Mouse (Mus musculus) limb, embryonic 15.5 days (tissue): ENCODE measurements around the gene Dll3. TPM values are rescaled to one million over a fixed set of nuclear protein-coding genes. Genes with fewer than 3 reads are reported as not detected.
"Not testable (repeated sequence)": the region's sequence is repeated elsewhere in the genome, so short reads cannot be mapped to it uniquely, and the experiment has no call there.

Source experiments
- ATAC-seq: fragments of 200-750 bp; cut with Nextera tagmentation; 2 replicates; pipeline ENCODE4 v1.8.0; 2017; ENCODE audit warnings: low read depth, moderate TSS enrichment; ENCODE audit not compliant: insufficient number of reproducible peaks, low FRiP score, low TSS enrichment
- H3K27ac ChIP-seq: fragments of 300-500 bp; sonication (generic); 2 replicates; pipeline ENCODE4 v1.5.1; 2015; ENCODE audit warnings: moderate library complexity, mild to moderate bottlenecking, inconsistent platforms
- H3K27me3 ChIP-seq: fragments of 300-500 bp; sonication (generic); 2 replicates; pipeline ENCODE4 v1.6.1; 2015; ENCODE audit warnings: inconsistent platforms
- H3K36me3 ChIP-seq: fragments of 300-500 bp; sonication (generic); 2 replicates; pipeline ENCODE4 v1.6.1; 2015; ENCODE audit warnings: inconsistent platforms
- H3K4me1 ChIP-seq: fragments of 300-500 bp; sonication (generic); 2 replicates; pipeline ENCODE4 v1.6.1; 2015; ENCODE audit warnings: inconsistent platforms
- H3K4me2 ChIP-seq: fragments of 300-500 bp; sonication (generic); 2 replicates; pipeline ENCODE4 v1.6.1; 2015; ENCODE audit warnings: mild to moderate bottlenecking, inconsistent platforms
- H3K4me3 ChIP-seq: fragments of 300-500 bp; sonication (generic); 2 replicates; pipeline ENCODE4 v1.5.1; 2015; ENCODE audit warnings: mild to moderate bottlenecking, inconsistent platforms
- H3K9ac ChIP-seq: fragments of 300-500 bp; sonication (generic); 2 replicates; pipeline ENCODE4 v1.6.1; 2015; ENCODE audit warnings: inconsistent platforms
- H3K9me3 ChIP-seq: fragments of 300-500 bp; sonication (generic); 2 replicates; pipeline ENCODE4 v1.6.1; 2016; ENCODE audit warnings: inconsistent platforms
- WGBS: fragments of 180-500 bp; shearing (Covaris S2); methylation state at CpG from one replicate; pipeline ENCODE4 v1.1.7; 2015; 5-methylcytosine and 5-hydroxymethylcytosine counted together
- polyA plus RNA-seq: library from polyadenylated mRNA; unstranded; fragments of >200 nt; fragmentation: Nextera tagmentation; extraction: Ambion mirVana; gene quantifications from 2 replicates; pipeline ENCODE4 v1.2.1, GENCODE M21; 2015

Gene Dll3
- polyA plus RNA-seq, 1 experiment from 2014 or later = 0.35 TPM

GRCm38 (mm10) chr7:28268042-28268531 is 34.0 kb downstream of the Dll3 start:
- peak; percentile 61 for ATAC-seq
- Histone ChIP-seq H3K9me3 (no peaks in the 10 kb centered on the region), H3K27me3 (no peaks in the 10 kb centered on the region), H3K4me3 (peak overlapping the region; percentile 94), H3K27ac (peak overlapping the region; percentile 91), H3K4me1 (peaks cover 10% of the 10 kb centered on the region), H3K36me3 (peaks cover 28% of the 10 kb centered on the region), H3K9ac (peak overlapping the region; percentile 97), H3K4me2 (peak overlapping the region; percentile 68)
- under 1% methylated on average over 60 of the region's 62 CpGs for WGBS

DNA sequence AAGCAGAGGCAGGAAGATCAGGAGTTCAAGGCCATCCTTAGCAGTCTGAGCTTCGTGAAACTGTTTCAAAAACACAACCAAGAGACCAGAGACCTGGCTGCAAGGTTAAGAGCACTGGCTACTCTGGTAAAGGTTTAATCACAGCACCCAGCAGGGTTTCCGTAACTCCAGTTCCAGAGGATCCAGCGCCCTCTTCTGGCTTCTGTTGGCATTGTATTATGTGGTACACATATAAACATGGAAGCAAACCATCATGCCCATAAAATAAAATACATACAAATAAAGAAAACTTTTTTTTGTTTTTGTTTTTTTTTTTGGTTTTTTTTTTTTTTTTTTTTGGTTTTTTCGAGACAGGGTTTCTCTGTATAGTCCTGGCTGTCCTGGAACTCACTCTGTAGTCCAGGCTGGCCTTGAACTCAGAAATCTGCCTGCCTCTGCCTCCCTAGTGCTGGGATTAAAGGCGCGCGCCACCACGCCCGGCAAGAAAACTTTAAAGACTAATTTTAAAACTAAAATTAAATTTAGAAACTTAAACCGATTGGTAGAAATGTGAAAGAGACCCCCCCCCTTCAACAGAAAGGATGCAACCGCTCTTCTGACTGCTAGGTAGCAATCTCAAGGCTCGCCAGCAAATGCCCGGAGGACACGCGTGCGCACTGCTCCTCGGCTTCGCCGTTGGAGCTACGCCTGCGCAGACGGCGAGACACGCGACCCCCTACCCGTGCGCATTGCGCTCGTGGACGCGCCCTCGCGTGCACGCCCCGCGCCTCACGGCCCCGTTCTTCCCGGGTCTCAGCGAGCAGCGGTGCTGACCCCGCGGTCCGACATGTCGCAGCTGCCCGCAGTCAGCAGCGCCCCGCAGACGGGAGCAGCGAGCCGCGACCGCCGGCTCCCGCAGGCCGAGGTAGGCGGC is 34.7 kb downstream of the Dll3 start, which contains the start of gene Eid2:
Gene Eid2 (plus strand): TSS at position 753 of the 913 bp plus-strand sequence.
- H3K9ac ChIP-seq = peak within 1 kb of the TSS; percentile 97
- H3K9me3 ChIP-seq = no peaks in the 10 kb centered on the region
- peak; percentile 85 for ATAC-seq
- peak within 1 kb of the TSS; percentile 68 for H3K4me2 ChIP-seq
- H3K27ac ChIP-seq = peak within 1 kb of the TSS; percentile 91
- 6% methylated on average over 57 of the region's 57 CpGs for WGBS
- no peaks in the 10 kb centered on the region for H3K27me3 ChIP-seq
- H3K36me3 ChIP-seq = peaks cover 21% of the 10 kb centered on the region
- H3K4me3 ChIP-seq = peak within 1 kb of the TSS; percentile 94
- H3K4me1 ChIP-seq = peaks cover 10% of the 10 kb centered on the region

DNA sequence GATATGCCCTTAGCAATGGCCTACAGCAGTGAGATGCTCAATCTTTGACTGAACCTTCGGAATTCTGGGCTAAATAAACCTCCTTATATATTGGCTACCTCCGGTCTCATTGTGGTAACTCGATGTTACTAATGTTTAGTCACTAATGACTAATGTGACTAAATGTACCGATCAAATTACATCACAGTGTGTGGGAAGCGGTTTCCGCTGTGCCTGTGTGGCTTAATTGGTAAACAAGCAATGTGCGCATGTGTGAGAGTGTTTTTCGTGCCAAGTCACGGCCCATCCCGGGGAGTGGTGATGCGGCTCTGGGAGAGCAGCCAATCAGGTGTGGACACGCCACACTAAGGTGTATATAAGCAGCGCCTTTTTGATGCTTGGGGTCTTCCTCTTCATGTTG is 36.6 kb downstream of the Dll3 start:
- no peak for ATAC-seq
- no peak overlapping the region for H3K4me2 ChIP-seq
- H3K36me3 ChIP-seq = peaks cover 11% of the 10 kb centered on the region
- H3K27me3 ChIP-seq = no peaks in the 10 kb centered on the region
- 87% methylated on average over 13 of the region's 13 CpGs for WGBS
- no peak overlapping the region for H3K9ac ChIP-seq
- H3K4me1 ChIP-seq = peaks cover 10% of the 10 kb centered on the region
- H3K9me3 ChIP-seq = no peaks in the 10 kb centered on the region
- H3K4me3 ChIP-seq = no peak overlapping the region
- H3K27ac ChIP-seq = no peak overlapping the region

GRCm38 (mm10) chr7:28263786-28264185 is 38.3 kb downstream of the Dll3 start:
- H3K27ac ChIP-seq = no peak overlapping the region

DNA sequence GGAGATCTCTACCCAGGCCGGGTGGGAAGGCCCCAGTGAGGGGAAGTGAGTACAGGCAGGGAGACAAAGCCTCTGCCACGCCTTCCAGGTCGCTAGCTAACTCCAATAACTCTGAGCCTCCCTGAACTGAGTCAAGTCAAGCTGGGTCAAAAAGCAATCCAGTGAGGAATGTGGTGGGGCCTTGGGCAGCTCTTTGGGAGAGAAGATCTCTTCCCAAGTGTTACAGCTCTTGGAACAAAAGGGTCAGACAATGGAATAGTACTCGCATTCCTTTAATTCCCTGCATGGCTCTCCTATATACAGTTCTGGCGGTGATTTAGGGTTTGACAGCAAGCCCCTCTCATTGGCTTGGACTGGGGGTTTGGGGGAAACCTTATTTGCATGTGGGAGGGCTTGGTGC is 39.2 kb downstream of the Dll3 start:
- Histone ChIP-seq H3K4me3 (no peak overlapping the region), H3K27ac (no peak overlapping the region), H3K27me3 (no peaks in the 10 kb centered on the region), H3K9ac (no peak overlapping the region), H3K9me3 (no peaks in the 10 kb centered on the region), H3K4me2 (no peak overlapping the region), H3K4me1 (no peaks in the 10 kb centered on the region), H3K36me3 (no peaks in the 10 kb centered on the region)
- no peak for ATAC-seq
- 41% methylated on average over 5 of the region's 5 CpGs for WGBS

More at GRCm38 (mm10) chr7:28263786-28264185, 38.3 kb downstream of the Dll3 start:
- Histone ChIP-seq H3K36me3 (no peaks in the 10 kb centered on the region), H3K4me2 (no peak overlapping the region), H3K4me3 (no peak overlapping the region), H3K27me3 (no peaks in the 10 kb centered on the region), H3K9ac (no peak overlapping the region), H3K9me3 (no peaks in the 10 kb centered on the region), H3K4me1 (peaks cover 6% of the 10 kb centered on the region)
- no peak for ATAC-seq
- WGBS = 6% methylated on average over 15 of the region's 15 CpGs

GRCm38 (mm10) chr7:28255476-28255875 is 46.6 kb downstream of the Dll3 start:
- Histone ChIP-seq H3K4me1 (no peaks in the 10 kb centered on the region), H3K4me3 (no peak overlapping the region), H3K9me3 (peaks cover 4% of the 10 kb centered on the region; the same call in 1 of the 2 replicates), H3K27ac (no peak overlapping the region), H3K4me2 (no peak overlapping the region), H3K36me3 (no peaks in the 10 kb centered on the region), H3K27me3 (no peaks in the 10 kb centered on the region), H3K9ac (no peak overlapping the region)
- WGBS = 82% methylated on average over 6 of the region's 6 CpGs
- no peak for ATAC-seq

DNA sequence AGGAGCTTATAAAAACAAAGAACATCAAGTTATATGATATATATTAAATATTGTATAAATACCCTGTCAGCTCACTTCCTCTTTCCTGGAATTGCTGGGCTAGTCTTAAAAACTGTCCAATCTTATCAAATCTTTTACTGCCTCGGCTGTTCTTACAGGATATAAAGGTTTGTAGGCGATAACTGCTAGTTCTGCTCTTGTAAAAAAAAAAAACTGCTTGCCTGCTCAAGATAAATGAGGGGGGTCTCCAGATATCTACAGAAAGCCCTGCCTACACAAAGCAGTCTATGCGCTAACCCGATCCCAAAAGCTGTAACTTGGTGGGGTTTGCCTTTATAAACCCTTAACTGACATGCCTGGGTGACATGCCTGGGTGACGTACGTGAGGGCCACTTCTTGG is 47.4 kb downstream of the Dll3 start:
- Histone ChIP-seq H3K27me3 (no peaks in the 10 kb centered on the region), H3K36me3 (no peaks in the 10 kb centered on the region), H3K9me3 (peaks cover 4% of the 10 kb centered on the region; the same call in 1 of the 2 replicates), H3K9ac (no peak overlapping the region), H3K4me1 (no peaks in the 10 kb centered on the region), H3K4me2 (no peak overlapping the region), H3K27ac (no peak overlapping the region), H3K4me3 (no peak overlapping the region)
- ATAC-seq = no peak
- 88% methylated on average over 6 of the region's 6 CpGs for WGBS

DNA sequence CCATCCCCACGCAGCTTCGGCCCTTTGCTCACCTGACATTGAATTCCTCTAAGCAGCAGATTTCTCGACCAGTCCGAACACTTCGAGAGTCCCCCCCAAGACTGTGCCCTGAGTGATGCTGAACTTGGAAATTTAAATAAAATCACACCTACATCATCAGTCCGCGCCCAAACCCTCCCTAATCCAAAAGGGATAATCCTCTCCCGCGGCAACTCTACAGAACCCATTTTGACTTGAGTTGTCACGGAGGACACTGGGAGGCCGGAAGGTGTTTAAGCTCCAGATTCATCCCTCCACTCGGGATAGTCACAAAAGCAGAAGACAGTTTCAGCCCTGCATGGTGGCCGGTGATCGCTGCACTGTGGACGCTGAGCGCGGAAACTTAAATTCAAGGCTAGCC is 50.1 kb downstream of the Dll3 start:
- Histone ChIP-seq H3K9ac (no peak overlapping the region), H3K4me1 (no peaks in the 10 kb centered on the region), H3K27me3 (no peaks in the 10 kb centered on the region), H3K4me3 (no peak overlapping the region), H3K4me2 (no peak overlapping the region), H3K9me3 (peaks cover 4% of the 10 kb centered on the region; the same call in 1 of the 2 replicates), H3K36me3 (no peaks in the 10 kb centered on the region), H3K27ac (no peak overlapping the region)
- 90% methylated on average over 17 of the region's 17 CpGs for WGBS
- no peak for ATAC-seq

- H3K4me3 ChIP-seq = no peak overlapping the region
- no peak overlapping the region for H3K27ac ChIP-seq
- ATAC-seq = no peak
- no peaks in the 10 kb centered on the region for H3K9me3 ChIP-seq
- no peak overlapping the region for H3K9ac ChIP-seq
- 88% methylated on average over 3 of the region's 3 CpGs for WGBS
- H3K4me2 ChIP-seq = no peak overlapping the region
- no peaks in the 10 kb centered on the region for H3K4me1 ChIP-seq
- H3K27me3 ChIP-seq = no peaks in the 10 kb centered on the region
- H3K36me3 ChIP-seq = no peaks in the 10 kb centered on the region
These were observed 53.1 kb downstream of the Dll3 start for GRCm38 (mm10) chr7:28248957-28249356.

GRCm38 (mm10) chr7:28243943-28244342 is 58.1 kb downstream of the Dll3 start:
- H3K27me3 ChIP-seq, H3K27ac ChIP-seq, H3K4me3 ChIP-seq, H3K9ac ChIP-seq, ATAC-seq, H3K4me2 ChIP-seq, H3K9me3 ChIP-seq, H3K36me3 ChIP-seq, H3K4me1 ChIP-seq: not testable (repeated sequence)
- 72% methylated on average over 2 of the region's 2 CpGs for WGBS
